Mouse (Mus musculus): Measurements from ENCODE around the gene Strip1.

The Strip1 gene

GRCm38 (mm10) chr3:107591612-107592011, 39.9 kb downstream of the Strip1 start:
- DNase-seq (ENCODE audit: low read depth) = no peak

GRCm38 (mm10) chr3:107586504-107586903, 45.0 kb downstream of the Strip1 start:
- no peak for DNase-seq (ENCODE audit: low read depth)

- no peak for DNase-seq (ENCODE audit: low read depth)
Observed at GRCm38 (mm10) chr3:107583893-107584292, 47.6 kb downstream of the Strip1 start.

GRCm38 (mm10) chr3:107582875-107583767, 48.4 kb downstream of the Strip1 start:
- no peak for DNase-seq (ENCODE audit: low read depth)

- no peak for DNase-seq (ENCODE audit: low read depth)
Observed at GRCm38 (mm10) chr3:107582130-107582874, 49.2 kb downstream of the Strip1 start.

GRCm38 (mm10) chr3:107581103-107582010, 50.1 kb downstream of the Strip1 start:
- DNase-seq (ENCODE audit: low read depth) = no peak

- no peak for DNase-seq (ENCODE audit: low read depth)
Observed at GRCm38 (mm10) chr3:107579466-107579865, 52.0 kb downstream of the Strip1 start.

GRCm38 (mm10) chr3:107577810-107578390, 53.6 kb downstream of the Strip1 start:
- no peak for DNase-seq (ENCODE audit: low read depth)

- DNase-seq (ENCODE audit: low read depth) = no peak
Observed at GRCm38 (mm10) chr3:107576807-107577206, 54.7 kb downstream of the Strip1 start.

GRCm38 (mm10) chr3:107571205-107571604, 60.3 kb downstream of the Strip1 start:
- no peak for DNase-seq (ENCODE audit: low read depth)

GRCm38 (mm10) chr3:107568721-107569120, 62.8 kb downstream of the Strip1 start:
- DNase-seq (ENCODE audit: low read depth) = no peak

- DNase-seq (ENCODE audit: low read depth) = no peak
Observed at GRCm38 (mm10) chr3:107567766-107568165, 63.7 kb downstream of the Strip1 start.

- DNase-seq (ENCODE audit: low read depth) = no peak
Observed at GRCm38 (mm10) chr3:107565331-107565730, 66.2 kb downstream of the Strip1 start.

GRCm38 (mm10) chr3:107563880-107564279, 67.6 kb downstream of the Strip1 start:
- no peak for DNase-seq (ENCODE audit: low read depth)

GRCm38 (mm10) chr3:107562591-107562990, 68.9 kb downstream of the Strip1 start:
- no peak for DNase-seq (ENCODE audit: low read depth)
